Mouse (Mus musculus) C2C12 (cell line): ENCODE results near the gene 1700012B09Rik. TPM values are rescaled to one million over a fixed set of nuclear protein-coding genes. Genes with fewer than 3 reads are reported as not detected.

Experiments used
- H3K27me3 ChIP-seq: one replicate; pipeline ENCODE4 v1.6.1; 2011; ENCODE audit not compliant: control insufficient read depth, insufficient read depth, insufficient read length
- H3K36me3 ChIP-seq: one replicate; pipeline ENCODE4 v1.6.1; 2011; ENCODE audit not compliant: control insufficient read depth, insufficient read depth
- H3K4me3 ChIP-seq: one replicate; pipeline ENCODE4 v1.5.1; 2011; ENCODE audit warnings: mild to moderate bottlenecking, control low read depth; ENCODE audit not compliant: poor library complexity, insufficient read depth, severe bottlenecking
- H3K79me2 ChIP-seq: one replicate; pipeline ENCODE4 v1.6.1; 2011; ENCODE audit not compliant: control insufficient read depth, insufficient read depth
- H3K79me3 ChIP-seq: one replicate; pipeline ENCODE4 v1.6.1; 2011; ENCODE audit warnings: low read depth, control low read depth
- H3ac ChIP-seq: one replicate; pipeline ENCODE3; 2011; ENCODE audit warnings: low read depth; ENCODE audit not compliant: control insufficient read depth, insufficient read length
- CEBPB ChIP-seq: IDR thresholded peaks from one replicate; pipeline ENCODE4 v1.6.1; 2011; ENCODE audit warnings: low read depth, mild to moderate bottlenecking, control low read depth, moderate library complexity
- CTCF ChIP-seq: IDR thresholded peaks from one replicate; pipeline ENCODE4 v1.5.1; 2011; ENCODE audit not compliant: control insufficient read depth, insufficient read depth, insufficient read length
- FOSL1 ChIP-seq: IDR thresholded peaks from one replicate; pipeline ENCODE4 v1.8.0; 2011; ENCODE audit warnings: mild to moderate bottlenecking, low read length; ENCODE audit not compliant: poor library complexity, insufficient read depth, severe bottlenecking
- MAX ChIP-seq: IDR thresholded peaks from one replicate; pipeline ENCODE4 v1.6.1; 2011; ENCODE audit warnings: mild to moderate bottlenecking, control low read depth
- MYOD1 ChIP-seq: IDR thresholded peaks from one replicate; pipeline ENCODE4 v1.6.1; 2011; ENCODE audit warnings: low read depth; ENCODE audit not compliant: control insufficient read depth, insufficient read length
- MYOG ChIP-seq: IDR thresholded peaks from one replicate; pipeline ENCODE4 v1.6.1; 2011; ENCODE audit not compliant: control insufficient read depth, insufficient read length; ENCODE audit errors: extremely low read depth
- USF1 ChIP-seq: IDR thresholded peaks from one replicate; pipeline ENCODE4 v1.6.1; 2011; ENCODE audit warnings: low read depth, mild to moderate bottlenecking, control low read depth, moderate library complexity
- polyA plus RNA-seq: library from polyadenylated mRNA; unstranded; fragments of >200 nt; fragmentation: generic; extraction: Trizol; gene quantifications from one replicate; pipeline ENCODE4 v1.2.1, GENCODE M21; 2012; ENCODE audit warnings: missing spikeins

The 1700012B09Rik gene
- polyA plus RNA-seq, 1 experiment: 8.7 TPM

DNA sequence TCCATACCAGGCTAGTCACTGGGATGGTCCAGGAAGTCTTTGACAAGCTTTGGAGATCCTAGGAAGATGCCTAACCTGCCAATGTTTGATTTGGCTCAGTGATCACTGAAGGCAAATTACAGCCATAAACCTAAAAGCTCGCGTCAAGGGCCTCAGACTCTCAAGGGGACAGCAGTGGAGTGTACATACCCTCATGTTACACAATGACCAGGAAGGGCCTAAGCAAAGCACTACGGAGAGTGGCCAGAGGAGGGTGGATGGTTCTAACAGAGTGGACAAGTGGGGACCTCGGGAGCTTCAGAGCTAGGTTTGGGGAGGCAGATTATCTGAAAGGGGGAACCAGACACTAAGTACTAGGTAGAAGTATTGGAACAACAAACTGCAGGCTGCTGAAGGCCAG, 44.2 kb downstream of the 1700012B09Rik start:
- Histone ChIP-seq H3ac (no peak overlapping the region), H3K79me3 (no peaks in the 10 kb centered on the region), H3K4me3 (no peak overlapping the region), H3K27me3 (no peaks in the 10 kb centered on the region), H3K79me2 (no peaks in the 10 kb centered on the region), H3K36me3 (no peaks in the 10 kb centered on the region)
- TF ChIP-seq MYOG (no peak), CEBPB (no peak), USF1 (no peak), MAX (no peak), FOSL1 (no peak), CTCF (no peak), MYOD1 (no peak)

DNA sequence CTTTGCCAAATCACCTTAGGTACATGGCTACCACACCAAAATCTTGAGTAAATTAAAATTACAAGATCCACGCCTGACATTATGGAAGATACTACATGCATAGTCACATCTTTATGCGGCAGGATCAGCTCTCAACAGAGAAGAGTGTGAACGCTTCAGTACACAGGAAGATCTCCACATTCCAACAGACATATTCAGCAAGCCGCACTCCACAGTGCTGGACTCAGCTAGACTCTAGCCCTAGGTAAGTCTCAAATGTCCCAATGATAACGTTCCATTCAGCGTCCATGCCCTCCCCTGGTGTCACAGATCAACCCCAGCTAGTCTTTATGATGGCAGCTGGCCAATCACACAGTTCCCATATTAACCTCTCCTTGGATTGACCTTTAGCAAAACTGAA, 44.8 kb downstream of the 1700012B09Rik start:
- TF ChIP-seq MAX (no peak), MYOD1 (no peak), USF1 (no peak), CEBPB (no peak)
- no peak overlapping the region for H3K4me3 ChIP-seq
- no peak overlapping the region for H3ac ChIP-seq
- H3K36me3 ChIP-seq: no peaks in the 10 kb centered on the region
- no peaks in the 10 kb centered on the region for H3K79me2 ChIP-seq
- H3K79me3 ChIP-seq: no peaks in the 10 kb centered on the region
- H3K27me3 ChIP-seq: no peaks in the 10 kb centered on the region

DNA sequence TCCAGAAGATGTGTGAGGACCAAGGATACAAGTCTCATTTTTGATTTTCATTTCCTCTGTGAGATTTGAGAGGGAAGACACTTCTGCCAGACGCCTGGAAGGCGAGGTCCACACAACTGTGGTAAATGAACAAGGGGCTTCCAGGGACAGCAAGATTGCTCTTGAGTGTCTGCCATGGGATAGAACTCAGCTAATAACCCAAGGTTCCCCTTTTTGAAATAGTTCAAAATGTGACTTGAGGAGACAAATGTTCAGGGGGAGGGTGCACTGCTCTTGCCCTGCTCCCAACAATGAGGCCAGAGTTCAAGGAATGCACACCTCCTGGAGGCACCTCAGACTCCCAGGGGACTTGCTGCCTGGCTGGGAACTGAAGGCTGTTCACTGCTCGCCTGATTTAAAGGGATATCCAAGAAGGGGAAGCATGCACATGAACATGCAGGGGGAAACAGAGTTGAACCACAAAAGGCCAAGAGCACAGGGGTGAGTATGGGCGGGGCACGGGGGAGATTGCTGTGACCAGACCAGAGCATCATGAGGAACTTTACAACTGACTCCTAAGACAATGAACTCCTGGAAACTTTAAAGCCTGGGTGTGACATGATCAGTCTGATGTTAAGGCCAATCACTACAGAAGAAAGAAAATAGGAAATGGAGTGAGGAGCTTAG, 45.9 kb downstream of the 1700012B09Rik start:
- Histone ChIP-seq H3ac (no peak overlapping the region), H3K4me3 (no peak overlapping the region), H3K79me2 (no peaks in the 10 kb centered on the region), H3K27me3 (no peaks in the 10 kb centered on the region), H3K36me3 (no peaks in the 10 kb centered on the region), H3K79me3 (no peaks in the 10 kb centered on the region)
- no peak for TF ChIP-seq CEBPB
- no peak for TF ChIP-seq CTCF
- TF ChIP-seq USF1: no peak
- TF ChIP-seq FOSL1: no peak

DNA sequence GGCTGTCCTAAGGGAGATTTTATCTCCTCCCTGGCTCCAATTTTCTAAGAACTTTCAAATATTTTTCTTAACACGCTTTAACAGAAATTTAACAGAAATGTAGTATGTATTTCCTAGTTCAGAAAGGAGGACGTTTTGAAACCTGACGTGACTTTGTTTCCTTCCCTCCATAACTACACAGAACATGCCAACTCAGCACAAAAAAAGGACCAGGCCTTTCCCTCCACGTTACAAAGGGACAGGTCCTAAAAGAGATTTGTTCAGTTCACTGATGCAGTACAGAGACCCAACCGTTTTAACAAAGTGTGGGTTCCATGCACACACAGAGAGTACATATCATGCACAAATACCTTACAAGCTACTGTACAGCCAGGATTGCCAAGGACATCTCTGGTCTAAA, 49.2 kb downstream of the 1700012B09Rik start:
- TF ChIP-seq MYOG (no peak), CEBPB (no peak), MAX (no peak)

DNA sequence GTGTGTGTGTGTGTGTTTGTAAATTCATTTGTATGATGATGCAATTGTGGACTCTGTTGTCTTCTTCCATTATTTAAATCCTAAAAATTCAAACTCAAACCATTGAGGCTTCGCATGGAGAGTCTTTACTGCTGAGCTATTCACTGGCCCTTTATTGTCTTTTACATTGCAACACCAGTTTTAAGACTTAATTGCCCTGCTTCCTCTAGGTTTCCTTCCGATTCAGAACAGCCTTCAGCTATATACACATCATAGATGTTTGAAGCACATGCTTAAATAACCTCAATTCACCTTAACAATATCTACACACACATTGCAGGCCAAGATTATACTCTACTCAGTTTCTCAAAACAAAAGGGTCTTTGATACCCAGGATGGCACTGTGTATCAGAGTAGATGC, 50.4 kb downstream of the 1700012B09Rik start:
- H3K79me2 ChIP-seq: no peaks in the 10 kb centered on the region
- TF ChIP-seq MAX (no peak), CEBPB (no peak), MYOD1 (no peak), CTCF (no peak), USF1 (no peak), FOSL1 (no peak), MYOG (no peak)
- H3K4me3 ChIP-seq: no peak overlapping the region
- H3K36me3 ChIP-seq: no peaks in the 10 kb centered on the region
- H3K27me3 ChIP-seq: no peaks in the 10 kb centered on the region
- no peaks in the 10 kb centered on the region for H3K79me3 ChIP-seq
- no peak overlapping the region for H3ac ChIP-seq

More for the DNA sequence above, 49.2 kb downstream of the 1700012B09Rik start:
- H3K79me2 ChIP-seq: no peaks in the 10 kb centered on the region
- H3K4me3 ChIP-seq: no peak overlapping the region
- H3K79me3 ChIP-seq: no peaks in the 10 kb centered on the region
- no peaks in the 10 kb centered on the region for H3K27me3 ChIP-seq
- H3ac ChIP-seq: no peak overlapping the region
- H3K36me3 ChIP-seq: no peaks in the 10 kb centered on the region

DNA sequence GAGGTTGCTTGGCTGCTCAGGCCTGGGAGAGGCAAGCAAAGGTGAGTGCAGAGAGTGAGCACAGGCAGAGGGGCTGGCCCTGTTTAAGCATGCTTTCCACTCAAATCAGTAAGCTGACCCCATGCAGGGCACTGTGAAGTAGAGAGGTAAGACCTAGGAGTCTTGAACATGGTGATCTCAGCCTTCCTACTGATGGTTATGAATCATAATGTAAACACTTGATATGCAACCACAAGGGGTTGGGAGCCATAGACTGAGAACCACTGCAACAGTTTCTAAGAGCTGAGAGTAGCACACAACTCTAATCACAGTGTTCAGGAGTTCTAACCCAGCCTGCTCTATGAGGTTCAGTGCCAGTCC, 52.5 kb downstream of the 1700012B09Rik start:
- Histone ChIP-seq H3K79me2 (no peaks in the 10 kb centered on the region), H3K4me3 (no peak overlapping the region), H3K27me3 (no peaks in the 10 kb centered on the region), H3K79me3 (no peaks in the 10 kb centered on the region), H3K36me3 (no peaks in the 10 kb centered on the region), H3ac (no peak overlapping the region)
- no peak for TF ChIP-seq MYOD1
- no peak for TF ChIP-seq USF1
- no peak for TF ChIP-seq MYOG
- no peak for TF ChIP-seq FOSL1
- no peak for TF ChIP-seq CEBPB
- no peak for TF ChIP-seq CTCF
- TF ChIP-seq MAX: no peak
